ENCODE assay signal across 8 mouse cellular contexts in genomic region chr14:21982096-21982591, GRCm38 (mm10). TPM values are rescaled to one million over a fixed set of nuclear protein-coding genes. Genes with fewer than 3 reads are reported as not detected.
DNase-seq lines count a peak whose midpoint lies in the region; ATAC-seq and TF ChIP-seq lines count a peak whose summit lies in the region.

No protein-coding gene starts in this region.

- H3K4me1 ChIP-seq in bone marrow macrophage, adult 2 months (ENCODE audit: control insufficient read depth, insufficient read depth, low read length), result peaks cover 5% of the 10 kb centered on the region; the same call in 1 of the 2 replicates
- peaks cover 41% of the 10 kb centered on the region for H3K4me1 ChIP-seq in heart, embryonic 13.5 days
- peaks cover 12% of the 10 kb centered on the region for H3K4me1 ChIP-seq in limb, embryonic 11.5 days (ENCODE audit: control insufficient read depth, insufficient read depth, low read length)
- H3K4me1 ChIP-seq in stomach, embryonic 14.5 days (ENCODE audit: control insufficient read depth, insufficient read depth, low read length), result peaks cover 12% of the 10 kb centered on the region; the same call in 1 of the 2 replicates

- peak overlapping the region; percentile 55 for H3K4me3 ChIP-seq in bone marrow macrophage, adult 2 months (ENCODE audit: insufficient read depth, low read length)
- H3K4me3 ChIP-seq in heart, embryonic 13.5 days, result peak overlapping the region; percentile 52
- peak overlapping the region; percentile 44 for H3K4me3 ChIP-seq in limb, embryonic 11.5 days (ENCODE audit: low read depth, low read length)
- peak overlapping the region; percentile 97 for H3K4me3 ChIP-seq in stomach, embryonic 14.5 days (ENCODE audit: low read depth, low read length)

- DNase-seq in cerebellum, postnatal 14 days, result peak; percentile 27 to 35
- DNase-seq in limb, embryonic 11.5 days (ENCODE audit: low spot score), result peak; percentile 74
- DNase-seq in thymus, postnatal 10 days (ENCODE audit: low spot score in 2 of 2), result no peak

- 36% methylated on average over 14 of the region's 14 CpGs for WGBS in heart, embryonic 13.5 days
- 13% methylated on average over 14 of the region's 14 CpGs for WGBS in limb, embryonic 11.5 days
- 34% methylated on average over 14 of the region's 14 CpGs for WGBS in stomach, embryonic 14.5 days

- H3K27me3 ChIP-seq in heart, embryonic 13.5 days (replicated peaks), result peaks cover 39% of the 10 kb centered on the region
- H3K27me3 ChIP-seq in limb, embryonic 11.5 days (ENCODE audit: control insufficient read depth, insufficient read depth, low read length), result peaks cover 6% of the 10 kb centered on the region
- H3K27me3 ChIP-seq in stomach, embryonic 14.5 days (ENCODE audit: control insufficient read depth, insufficient read depth, low read length), result no peaks in the 10 kb centered on the region

- H3K9ac ChIP-seq in heart, embryonic 13.5 days, result peak overlapping the region; percentile 79
- peak overlapping the region; percentile 79 for H3K9ac ChIP-seq in limb, embryonic 11.5 days (ENCODE audit: low read length)
- H3K9ac ChIP-seq in stomach, embryonic 14.5 days (replicated peaks; ENCODE audit: low read depth, low read length), result peak overlapping the region; percentile 76

- TF ChIP-seq CTCF in bone marrow macrophage, adult 2 months (IDR thresholded peaks at IDR 0.05; ENCODE audit: low read depth, low read length), result no peak

- TF ChIP-seq POLR2A in bone marrow macrophage, adult 2 months (IDR thresholded peaks at IDR 0.05; ENCODE audit: borderline replicate concordance, low read depth, low read length), result no peak

- H3K9me3 ChIP-seq in heart, embryonic 13.5 days, result no peaks in the 10 kb centered on the region
- no peaks in the 10 kb centered on the region for H3K9me3 ChIP-seq in limb, embryonic 11.5 days (ENCODE audit: control insufficient read depth, low read length)
- H3K9me3 ChIP-seq in stomach, embryonic 14.5 days (ENCODE audit: control insufficient read depth, low read depth, low read length), result no peaks in the 10 kb centered on the region

- H3K4me2 ChIP-seq in heart, embryonic 13.5 days, result peak overlapping the region; percentile 83
- H3K4me2 ChIP-seq in limb, embryonic 11.5 days (ENCODE audit: low read depth, severe bottlenecking), result peak overlapping the region; percentile 63
- peak overlapping the region; percentile 91 for H3K4me2 ChIP-seq in stomach, embryonic 14.5 days (replicated peaks; ENCODE audit: low read depth, low read length)

- peaks cover 11% of the 10 kb centered on the region for H3K36me3 ChIP-seq in heart, embryonic 13.5 days
- H3K36me3 ChIP-seq in limb, embryonic 11.5 days (ENCODE audit: control insufficient read depth, insufficient read depth, low read length), result peaks cover 2% of the 10 kb centered on the region; the same call in 1 of the 2 replicates
- peaks cover 20% of the 10 kb centered on the region for H3K36me3 ChIP-seq in stomach, embryonic 14.5 days (ENCODE audit: control insufficient read depth, insufficient read depth, low read length)

- no peak for ATAC-seq in cerebellum, adult (ENCODE audit: insufficient number of reproducible peaks, low FRiP score, low TSS enrichment)
- ATAC-seq in heart, embryonic 13.5 days (ENCODE audit: extremely low read depth, insufficient number of reproducible peaks, low FRiP score, low TSS enrichment), result no peak
- ATAC-seq in limb, embryonic 11.5 days (ENCODE audit: insufficient number of reproducible peaks, low FRiP score, low TSS enrichment, low read depth), result no peak
- ATAC-seq in stomach, embryonic 14.5 days (ENCODE audit: insufficient number of reproducible peaks, insufficient read depth, low FRiP score, low read depth), result no peak
- no peak; the same call in 1 of the 2 replicates for ATAC-seq in frontal cortex, adult (ENCODE audit: low TSS enrichment)

- H3K27ac ChIP-seq in bone marrow macrophage, adult 2 months (ENCODE audit: insufficient read depth, low read depth, low read length), result no peak overlapping the region
- H3K27ac ChIP-seq in heart, embryonic 13.5 days (replicated peaks), result peak overlapping the region; percentile 65
- peak overlapping the region; percentile 70 for H3K27ac ChIP-seq in limb, embryonic 11.5 days (replicated peaks; ENCODE audit: low read depth, low read length)
- H3K27ac ChIP-seq in stomach, embryonic 14.5 days (ENCODE audit: low read length), result peak overlapping the region; percentile 90

RNA-seq across cellular contexts. Expression of gene Zfp503, which starts 7.3 kb away (rescaled TPM):
- 0.76 and 1.0 TPM in 2 replicates for polyA plus RNA-seq in bone marrow macrophage, adult 2 months (2012; ENCODE audit: insufficient read depth, insufficient read length, missing spikeins)
- 3.3 and 4.2 TPM in 2 replicates for polyA plus RNA-seq in heart, embryonic 13.5 days (2015; fragmentation: Nextera tagmentation; extraction: Ambion mirVana)
- 12.8 and 16.1 TPM in 2 replicates for polyA plus RNA-seq in limb, embryonic 11.5 days (2014; fragmentation: Nextera tagmentation; extraction: Ambion mirVana)
- polyA plus RNA-seq in stomach, embryonic 14.5 days (2014; fragmentation: Nextera tagmentation; extraction: Ambion mirVana), result 15.2 and 17.0 TPM in 2 replicates

RNA-seq across cellular contexts. Expression of gene Lrmda, which starts 37.4 kb away (rescaled TPM):
- polyA plus RNA-seq in bone marrow macrophage, adult 2 months (2012; ENCODE audit: insufficient read depth, insufficient read length, missing spikeins), result 18.3 and 20.1 TPM in 2 replicates
- 0.43 and 0.60 TPM in 2 replicates for polyA plus RNA-seq in heart, embryonic 13.5 days (2015; fragmentation: Nextera tagmentation; extraction: Ambion mirVana)
- 0.20 and 0.52 TPM in 2 replicates for polyA plus RNA-seq in limb, embryonic 11.5 days (2014; fragmentation: Nextera tagmentation; extraction: Ambion mirVana)
- polyA plus RNA-seq in stomach, embryonic 14.5 days (2014; fragmentation: Nextera tagmentation; extraction: Ambion mirVana), result 0.46 and 1.1 TPM in 2 replicates

Comparison
In these comparisons a context has a peak if more than half of its experiments do, and no peak if none do; other contexts are left out.
1. DNase-seq: peak in cerebellum, postnatal 14 days (2 of 2) and limb, embryonic 11.5 days (single experiment); none in thymus, postnatal 10 days (0 of 2).
2. H3K4me3 ChIP-seq: peak in every context shown above with its lines; median percentile 97 in stomach, embryonic 14.5 days; 55 in bone marrow macrophage, adult 2 months; 52 in heart, embryonic 13.5 days; 44 in limb, embryonic 11.5 days.
3. Peak in every context shown above with its lines, with median percentiles within 50 percentile points of each other: H3K4me2 ChIP-seq and H3K9ac ChIP-seq.